Mouse (Mus musculus): Measurements from ENCODE around the gene Scarb2. TPM values are rescaled to one million over a fixed set of nuclear protein-coding genes. Genes with fewer than 3 reads are reported as not detected.

The Scarb2 gene
- polyA plus RNA-seq, 1 experiment from 2014 or later, result 18.2 TPM

- Histone ChIP-seq H3K4me2 (ENCODE audit: low read depth, low read length) (no peak overlapping the region), H3K9me3 (replicated peaks; ENCODE audit: control insufficient read depth, low read length) (no peaks in the 10 kb centered on the region), H3K4me1 (ENCODE audit: control insufficient read depth, insufficient read depth, low read length) (no peaks in the 10 kb centered on the region), H3K27me3 (ENCODE audit: control insufficient read depth, insufficient read depth, low read length) (no peaks in the 10 kb centered on the region), H3K27ac (ENCODE audit: low read length) (no peak overlapping the region), H3K9ac (ENCODE audit: low read length) (no peak overlapping the region), H3K36me3 (ENCODE audit: control insufficient read depth, insufficient read depth, low read length) (no peaks in the 10 kb centered on the region), H3K4me3 (replicated peaks; ENCODE audit: low read length) (no peak overlapping the region)
- WGBS, result 25% methylated on average over 5 of the region's 5 CpGs
- ATAC-seq (ENCODE audit: insufficient read depth, low FRiP score), result no peak
Observed at GRCm38 (mm10) chr5:92461321-92461720, 45.3 kb downstream of the Scarb2 start.

- peaks cover 8% of the 10 kb centered on the region; the same call in 1 of the 2 replicates for H3K36me3 ChIP-seq (ENCODE audit: control insufficient read depth, insufficient read depth, low read length)
Observed at GRCm38 (mm10) chr5:92458726-92459125, 47.9 kb downstream of the Scarb2 start.

GRCm38 (mm10) chr5:92457410-92457809 is 49.2 kb downstream of the Scarb2 start:
- Histone ChIP-seq H3K4me1 (ENCODE audit: control insufficient read depth, insufficient read depth, low read length) (no peaks in the 10 kb centered on the region), H3K9ac (ENCODE audit: low read length) (no peak overlapping the region), H3K27me3 (ENCODE audit: control insufficient read depth, insufficient read depth, low read length) (no peaks in the 10 kb centered on the region), H3K36me3 (ENCODE audit: control insufficient read depth, insufficient read depth, low read length) (peaks cover 9% of the 10 kb centered on the region; the same call in 1 of the 2 replicates), H3K4me2 (ENCODE audit: low read depth, low read length) (no peak overlapping the region), H3K4me3 (replicated peaks; ENCODE audit: low read length) (no peak overlapping the region), H3K9me3 (replicated peaks; ENCODE audit: control insufficient read depth, low read length) (no peaks in the 10 kb centered on the region), H3K27ac (ENCODE audit: low read length) (no peak overlapping the region)
- 64% methylated on average over 2 of the region's 2 CpGs for WGBS
- ATAC-seq (ENCODE audit: insufficient read depth, low FRiP score), result no peak

More at GRCm38 (mm10) chr5:92458726-92459125, 47.9 kb downstream of the Scarb2 start:
- H3K4me2 ChIP-seq (ENCODE audit: low read depth, low read length), result no peak overlapping the region
- no peaks in the 10 kb centered on the region for H3K9me3 ChIP-seq (replicated peaks; ENCODE audit: control insufficient read depth, low read length)
- no peaks in the 10 kb centered on the region for H3K27me3 ChIP-seq (ENCODE audit: control insufficient read depth, insufficient read depth, low read length)
- no peak overlapping the region for H3K27ac ChIP-seq (ENCODE audit: low read length)
- no peak for ATAC-seq (ENCODE audit: insufficient read depth, low FRiP score)
- 56% methylated on average over 5 of the region's 5 CpGs for WGBS
- no peak overlapping the region for H3K4me3 ChIP-seq (replicated peaks; ENCODE audit: low read length)
- no peak overlapping the region for H3K9ac ChIP-seq (ENCODE audit: low read length)
- H3K4me1 ChIP-seq (ENCODE audit: control insufficient read depth, insufficient read depth, low read length), result no peaks in the 10 kb centered on the region

- Histone ChIP-seq H3K9me3 (replicated peaks; ENCODE audit: control insufficient read depth, low read length) (no peaks in the 10 kb centered on the region), H3K27ac (ENCODE audit: low read length) (no peak overlapping the region), H3K4me1 (ENCODE audit: control insufficient read depth, insufficient read depth, low read length) (no peaks in the 10 kb centered on the region), H3K27me3 (ENCODE audit: control insufficient read depth, insufficient read depth, low read length) (no peaks in the 10 kb centered on the region), H3K9ac (ENCODE audit: low read length) (no peak overlapping the region), H3K4me3 (replicated peaks; ENCODE audit: low read length) (no peak overlapping the region), H3K36me3 (ENCODE audit: control insufficient read depth, insufficient read depth, low read length) (peaks cover 16% of the 10 kb centered on the region; the same call in 1 of the 2 replicates), H3K4me2 (ENCODE audit: low read depth, low read length) (no peak overlapping the region)
- no peak for ATAC-seq (ENCODE audit: insufficient read depth, low FRiP score)
- WGBS, result 91% methylated on average over 5 of the region's 5 CpGs
Observed at GRCm38 (mm10) chr5:92452876-92453275, 53.8 kb downstream of the Scarb2 start.

- WGBS, result 93% methylated on average over 5 of the region's 5 CpGs
- peaks cover 20% of the 10 kb centered on the region for H3K36me3 ChIP-seq (ENCODE audit: control insufficient read depth, insufficient read depth, low read length)
- no peak for ATAC-seq (ENCODE audit: insufficient read depth, low FRiP score)
Observed at GRCm38 (mm10) chr5:92446736-92447135, 59.9 kb downstream of the Scarb2 start.

GRCm38 (mm10) chr5:92445016-92445415 is 61.6 kb downstream of the Scarb2 start:
- Histone ChIP-seq H3K4me2 (ENCODE audit: low read depth, low read length) (no peak overlapping the region), H3K4me1 (ENCODE audit: control insufficient read depth, insufficient read depth, low read length) (no peaks in the 10 kb centered on the region), H3K27ac (ENCODE audit: low read length) (no peak overlapping the region), H3K9ac (ENCODE audit: low read length) (no peak overlapping the region), H3K4me3 (replicated peaks; ENCODE audit: low read length) (no peak overlapping the region), H3K36me3 (ENCODE audit: control insufficient read depth, insufficient read depth, low read length) (peaks cover 15% of the 10 kb centered on the region), H3K9me3 (replicated peaks; ENCODE audit: control insufficient read depth, low read length) (no peaks in the 10 kb centered on the region), H3K27me3 (ENCODE audit: control insufficient read depth, insufficient read depth, low read length) (no peaks in the 10 kb centered on the region)
- 92% methylated on average over 2 of the region's 2 CpGs for WGBS
- ATAC-seq (ENCODE audit: insufficient read depth, low FRiP score), result no peak

More at GRCm38 (mm10) chr5:92446736-92447135, 59.9 kb downstream of the Scarb2 start:
- no peak overlapping the region for H3K4me3 ChIP-seq (replicated peaks; ENCODE audit: low read length)
- H3K9ac ChIP-seq (ENCODE audit: low read length), result no peak overlapping the region
- no peak overlapping the region for H3K4me2 ChIP-seq (ENCODE audit: low read depth, low read length)
- no peaks in the 10 kb centered on the region for H3K9me3 ChIP-seq (replicated peaks; ENCODE audit: control insufficient read depth, low read length)
- no peaks in the 10 kb centered on the region for H3K4me1 ChIP-seq (ENCODE audit: control insufficient read depth, insufficient read depth, low read length)
- H3K27me3 ChIP-seq (ENCODE audit: control insufficient read depth, insufficient read depth, low read length), result no peaks in the 10 kb centered on the region
- H3K27ac ChIP-seq (ENCODE audit: low read length), result no peak overlapping the region

- Histone ChIP-seq H3K9ac (ENCODE audit: low read length) (no peak overlapping the region), H3K4me2 (ENCODE audit: low read depth, low read length) (no peak overlapping the region), H3K9me3 (replicated peaks; ENCODE audit: control insufficient read depth, low read length) (no peaks in the 10 kb centered on the region), H3K36me3 (ENCODE audit: control insufficient read depth, insufficient read depth, low read length) (peaks cover 13% of the 10 kb centered on the region), H3K27ac (ENCODE audit: low read length) (no peak overlapping the region), H3K4me3 (replicated peaks; ENCODE audit: low read length) (no peak overlapping the region), H3K4me1 (ENCODE audit: control insufficient read depth, insufficient read depth, low read length) (no peaks in the 10 kb centered on the region), H3K27me3 (ENCODE audit: control insufficient read depth, insufficient read depth, low read length) (no peaks in the 10 kb centered on the region)
- 71% methylated on average over 7 of the region's 7 CpGs for WGBS
- no peak for ATAC-seq (ENCODE audit: insufficient read depth, low FRiP score)
Observed at GRCm38 (mm10) chr5:92442914-92443313, 63.7 kb downstream of the Scarb2 start.

GRCm38 (mm10) chr5:92441494-92441893 is 65.1 kb downstream of the Scarb2 start:
- Histone ChIP-seq H3K4me3 (replicated peaks; ENCODE audit: low read length) (no peak overlapping the region), H3K4me2 (ENCODE audit: low read depth, low read length) (no peak overlapping the region), H3K9me3 (replicated peaks; ENCODE audit: control insufficient read depth, low read length) (no peaks in the 10 kb centered on the region), H3K27me3 (ENCODE audit: control insufficient read depth, insufficient read depth, low read length) (no peaks in the 10 kb centered on the region), H3K27ac (ENCODE audit: low read length) (no peak overlapping the region), H3K36me3 (ENCODE audit: control insufficient read depth, insufficient read depth, low read length) (peaks cover 4% of the 10 kb centered on the region), H3K9ac (ENCODE audit: low read length) (no peak overlapping the region), H3K4me1 (ENCODE audit: control insufficient read depth, insufficient read depth, low read length) (no peaks in the 10 kb centered on the region)
- WGBS, result 71% methylated on average over 5 of the region's 5 CpGs
- no peak for ATAC-seq (ENCODE audit: insufficient read depth, low FRiP score)

- Histone ChIP-seq H3K36me3 (ENCODE audit: control insufficient read depth, insufficient read depth, low read length) (no peaks in the 10 kb centered on the region), H3K4me2 (ENCODE audit: low read depth, low read length) (no peak overlapping the region), H3K27me3 (ENCODE audit: control insufficient read depth, insufficient read depth, low read length) (no peaks in the 10 kb centered on the region), H3K4me3 (replicated peaks; ENCODE audit: low read length) (no peak overlapping the region), H3K4me1 (ENCODE audit: control insufficient read depth, insufficient read depth, low read length) (peaks cover 2% of the 10 kb centered on the region; the same call in 1 of the 2 replicates), H3K27ac (ENCODE audit: low read length) (no peak overlapping the region), H3K9ac (ENCODE audit: low read length) (no peak overlapping the region), H3K9me3 (replicated peaks; ENCODE audit: control insufficient read depth, low read length) (no peaks in the 10 kb centered on the region)
- no peak for ATAC-seq (ENCODE audit: insufficient read depth, low FRiP score)
- 83% methylated on average over 8 of the region's 8 CpGs for WGBS
Observed at GRCm38 (mm10) chr5:92438540-92438939, 68.1 kb downstream of the Scarb2 start.
